Mouse (Mus musculus) adrenal gland, adult 8-10 months (tissue): ENCODE measurements at regions not wholly inside any gene's neighbourhood (a gene's known extent, or its start where the extent isn't known, plus 50 kb on each side); places are given as distances from the start of the nearest gene placed in this dataset.

Experiments
- DNase-seq: peaks from one replicate; pipeline ENCODE4 v3.0.0; 2022

DNA sequence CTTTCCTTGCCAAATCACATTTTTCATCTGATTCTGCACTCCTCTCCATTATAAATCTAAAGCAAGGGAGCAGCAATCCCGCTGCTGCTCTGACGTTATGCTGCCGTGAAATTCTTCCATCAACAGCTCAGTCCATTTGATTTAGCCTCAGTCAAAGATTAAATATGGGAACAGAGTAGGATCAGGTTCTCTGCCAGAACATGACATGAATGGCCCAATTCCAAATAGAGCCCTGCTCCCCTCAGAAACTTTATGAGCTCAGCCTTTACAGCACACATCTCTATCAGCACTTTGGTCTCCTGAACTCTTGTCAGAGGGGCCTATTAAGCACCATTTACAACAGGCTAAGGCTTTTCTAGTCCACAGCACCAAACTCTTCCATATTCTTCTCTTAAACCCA, 332.3 kb downstream of the Prr30 start:
- no peak for DNase-seq

DNA sequence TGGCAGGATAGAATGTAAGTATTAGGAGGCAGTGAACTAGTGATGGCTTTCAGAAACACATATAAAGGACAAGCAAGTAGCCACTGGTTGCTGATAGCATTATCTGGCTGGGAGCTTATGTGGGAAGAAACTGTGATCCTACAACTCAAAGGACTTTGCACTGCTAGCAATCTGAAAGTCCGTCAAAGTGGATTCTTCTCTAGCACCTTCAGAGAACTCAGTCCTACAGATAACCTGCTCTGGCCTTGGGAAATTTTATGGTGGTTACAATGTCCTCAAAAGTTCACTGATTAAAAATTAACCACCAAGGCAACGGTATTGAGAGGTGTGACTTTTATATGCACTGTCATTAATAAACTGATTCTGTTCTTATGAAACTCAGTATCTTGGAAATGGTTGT, 335.3 kb downstream of the Prr30 start:
- no peak for DNase-seq

DNA sequence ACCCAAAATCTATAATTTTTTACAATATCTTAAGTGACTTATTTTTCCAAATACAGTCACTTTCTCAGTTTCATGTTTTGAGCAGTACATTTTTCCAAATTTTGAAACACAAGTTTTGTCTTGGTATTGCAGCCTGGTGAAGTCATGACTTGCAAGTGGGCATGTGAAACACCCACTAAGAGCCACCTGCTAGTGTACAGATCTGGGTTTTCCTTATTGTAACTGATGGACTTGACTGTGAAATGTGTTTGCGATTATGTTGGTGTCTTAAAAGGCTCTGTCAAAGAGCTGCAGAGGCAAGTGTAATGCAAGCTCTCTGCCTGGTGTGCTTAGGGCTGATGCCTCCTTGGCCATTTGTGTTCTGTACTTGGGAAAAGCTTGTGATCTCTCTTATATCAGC, 336.0 kb downstream of the Prr30 start:
- DNase-seq = no peak

DNA sequence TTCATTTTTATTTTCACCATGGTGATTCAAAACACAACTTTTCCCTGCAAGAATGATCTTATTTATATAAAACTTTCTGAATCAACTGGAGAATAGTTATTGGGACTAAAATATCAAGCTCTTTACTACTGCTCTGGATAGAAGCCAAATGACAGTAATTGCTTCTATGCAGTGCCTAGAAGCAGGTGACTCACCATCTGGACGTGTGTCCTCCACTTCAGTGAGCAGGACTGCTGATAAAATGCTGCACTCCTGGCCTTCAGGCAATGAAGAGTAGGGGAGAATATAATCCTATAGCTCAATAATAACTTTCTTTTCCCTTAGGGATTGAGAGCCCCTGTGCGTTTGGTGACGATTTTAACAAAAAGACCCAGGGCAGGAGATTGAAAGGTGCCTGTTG, 357.3 kb downstream of the Prr30 start:
- no peak for DNase-seq
